Mouse (Mus musculus) liver, embryonic 14.5 days (tissue): ENCODE measurements around the gene Ugt1a7c. TPM values are rescaled to one million over a fixed set of nuclear protein-coding genes. Genes with fewer than 3 reads are reported as not detected.
"Not testable (repeated sequence)": the region's sequence is repeated elsewhere in the genome, so short reads cannot be mapped to it uniquely, and the experiment has no call there.

Source experiments
- ATAC-seq: fragments of 200-750 bp; cut with Nextera tagmentation; 2 replicates; pipeline ENCODE4 v1.8.0; 2017; ENCODE audit warnings: moderate number of reproducible peaks, mild to moderate bottlenecking, moderate library complexity; ENCODE audit not compliant: insufficient read depth
- DNase-seq, 3 experiments: peaks; one replicate each; pipeline ENCODE4 v3.0.0-alpha.2; 2012 to 2013; ENCODE audit warnings: low read depth in 3 of 3, low spot score in 3 of 3
- H3K27ac ChIP-seq: fragments of 300-500 bp; sonication (generic); 2 replicates; pipeline ENCODE4 v1.5.1; 2014; ENCODE audit warnings: moderate library complexity, mild to moderate bottlenecking, control low read depth, inconsistent platforms
- H3K27me3 ChIP-seq: fragments of 300-500 bp; sonication (generic); 2 replicates; pipeline ENCODE4 v1.6.1; 2014; ENCODE audit warnings: mild to moderate bottlenecking, low read length, moderate library complexity; ENCODE audit not compliant: control insufficient read depth, insufficient read depth
- H3K36me3 ChIP-seq: fragments of 300-500 bp; sonication (generic); replicated peaks from 2 replicates; pipeline ENCODE4 v1.6.1; 2014; ENCODE audit warnings: low read depth; ENCODE audit not compliant: control insufficient read depth, insufficient read depth
- H3K4me1 ChIP-seq, 2 experiments: fragments of 200-500 bp in 1 of 2; fragments of 300-500 bp in 1 of 2; sonication (generic) in 1 of 2; replicated peaks; 2 replicates each; pipeline ENCODE4 v1.6.1; 2012 to 2014; ENCODE audit warnings: antibody characterized with exemption in 1 of 2, inconsistent platforms in 1 of 2, low read length in 1 of 2; ENCODE audit not compliant: control insufficient read depth in 2 of 2, insufficient read depth in 2 of 2
- H3K4me2 ChIP-seq: fragments of 300-500 bp; sonication (generic); 2 replicates; pipeline ENCODE4 v1.6.1; 2014; ENCODE audit warnings: low read depth, mild to moderate bottlenecking, control low read depth, moderate library complexity
- H3K4me3 ChIP-seq, 2 experiments: fragments of 200-500 bp in 1 of 2; fragments of 300-500 bp in 1 of 2; sonication (generic) in 1 of 2; 2 replicates each; pipeline ENCODE4 v1.5.1; 2012 to 2014; ENCODE audit warnings: low read depth in 2 of 2, low read length in 2 of 2, mild to moderate bottlenecking in 2 of 2, control low read depth in 1 of 2, inconsistent platforms in 1 of 2, moderate library complexity in 1 of 2; ENCODE audit not compliant: insufficient read depth in 1 of 2
- H3K9ac ChIP-seq: fragments of 300-500 bp; sonication (generic); replicated peaks from 2 replicates; pipeline ENCODE4 v1.6.1; 2014; ENCODE audit warnings: mild to moderate bottlenecking, control low read depth, moderate library complexity
- H3K9me3 ChIP-seq: fragments of 300-500 bp; sonication (generic); 2 replicates; pipeline ENCODE4 v1.6.1; 2016; ENCODE audit warnings: low read length, mixed read lengths; ENCODE audit not compliant: control insufficient read depth
- CTCF ChIP-seq: IDR thresholded peaks from 2 replicates; pipeline ENCODE4 v1.5.1; 2016; ENCODE audit warnings: antibody characterized with exemption, low read depth, control low read depth
- EP300 ChIP-seq: IDR thresholded peaks from 2 replicates; pipeline ENCODE4 v1.6.1; 2016; ENCODE audit warnings: antibody characterized with exemption, low read depth
- WGBS: fragments of 180-500 bp; shearing (Covaris S2); extraction: QIAGEN DNeasy Blood & Tissue Kit; methylation state at CpG from one replicate; pipeline ENCODE4 v1.1.7; 2014; ENCODE audit not compliant: insufficient replicate concordance; 5-methylcytosine and 5-hydroxymethylcytosine counted together
- polyA plus RNA-seq, 2 experiments: library from polyadenylated mRNA; depleted of rRNA in 1 of 2; stranded (reverse) in 1 of 2; unstranded in 1 of 2; fragments of >200 nt; fragmentation: Nextera tagmentation in 1 of 2; extraction: Ambion mirVana in 1 of 2; gene quantifications; 2 replicates each; pipeline versions ENCODE4 v1.2.1 to v1.2.3; 2012 to 2014

Ugt1a7c gene
- polyA plus RNA-seq, 2 experiments, result 1.1 to 1.8 TPM

GRCm38 (mm10) chr1:88133908-88134456 is 39.1 kb downstream of the Ugt1a7c start:
- H3K36me3 ChIP-seq, result no peaks in the 10 kb centered on the region
- H3K4me1 ChIP-seq, result peaks cover 0 to 10% of the 10 kb centered on the region in 2 experiments; a peak in 2 of 4 replicates
- 27% methylated on average over 3 of the region's 3 CpGs for WGBS
- TF ChIP-seq CTCF, result no peak
- TF ChIP-seq EP300, result no peak
- H3K27ac ChIP-seq, result no peak overlapping the region
- no peak overlapping the region for H3K4me2 ChIP-seq
- H3K9me3 ChIP-seq, result no peaks in the 10 kb centered on the region
- H3K9ac ChIP-seq, result no peak overlapping the region
- H3K27me3 ChIP-seq, result no peaks in the 10 kb centered on the region
- ATAC-seq (no peak), DNase-seq (no peak)
- no peak overlapping the region for H3K4me3 ChIP-seq

- not testable (repeated sequence) for H3K4me3 ChIP-seq, H3K4me1 ChIP-seq, DNase-seq, H3K27me3 ChIP-seq, H3K9me3 ChIP-seq, H3K36me3 ChIP-seq, ATAC-seq, H3K9ac ChIP-seq, H3K27ac ChIP-seq, H3K4me2 ChIP-seq
- WGBS, result 13% methylated on average over 5 of the region's 5 CpGs
These were observed 39.7 kb downstream of the Ugt1a7c start, which contains the start of gene Ugt1a6a for GRCm38 (mm10) chr1:88134457-88135011. Ugt1a6a (plus strand) TSS chr1:88134809.

DNA sequence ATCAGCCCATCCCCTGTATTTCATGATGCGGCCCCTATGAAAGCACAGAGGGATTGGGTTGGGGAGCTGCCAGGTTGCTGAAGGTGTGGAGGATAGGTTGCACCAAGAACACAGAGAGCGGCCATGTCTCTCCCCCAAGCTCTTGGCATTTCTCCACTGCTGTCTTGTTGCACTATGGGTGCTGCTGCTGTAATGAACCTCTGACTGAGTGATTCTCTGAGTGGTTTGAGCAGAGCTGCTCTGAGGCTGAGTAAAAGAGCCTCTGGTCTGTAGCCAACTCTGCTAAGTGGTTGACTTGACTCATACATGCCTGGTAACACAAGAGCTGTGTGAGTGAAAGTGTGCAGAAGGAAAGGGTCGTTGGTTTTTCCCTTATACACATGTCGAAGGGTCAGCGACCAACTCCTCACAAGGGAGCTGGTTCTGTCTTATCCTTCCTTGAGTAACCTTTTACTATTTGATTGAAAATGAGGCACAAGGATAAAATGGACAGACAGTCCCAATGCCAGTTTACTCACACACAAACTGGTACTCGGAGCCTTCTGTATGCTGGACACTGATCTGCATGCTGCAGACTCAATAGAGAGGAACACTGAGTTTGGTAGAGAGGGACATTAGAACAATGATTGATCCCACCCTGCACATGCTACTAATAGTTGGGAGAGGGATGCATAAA is 40.5 kb downstream of the Ugt1a7c start:
- not testable (repeated sequence) for H3K9ac ChIP-seq, H3K36me3 ChIP-seq, H3K9me3 ChIP-seq, H3K27me3 ChIP-seq, ATAC-seq, H3K4me3 ChIP-seq, DNase-seq, H3K27ac ChIP-seq, H3K4me2 ChIP-seq
- WGBS, result 59% methylated on average over 5 of the region's 6 CpGs
- H3K4me1 ChIP-seq, result peaks cover 0 to 14% of the 10 kb centered on the region in 2 experiments; a peak in 2 of 4 replicates

DNA sequence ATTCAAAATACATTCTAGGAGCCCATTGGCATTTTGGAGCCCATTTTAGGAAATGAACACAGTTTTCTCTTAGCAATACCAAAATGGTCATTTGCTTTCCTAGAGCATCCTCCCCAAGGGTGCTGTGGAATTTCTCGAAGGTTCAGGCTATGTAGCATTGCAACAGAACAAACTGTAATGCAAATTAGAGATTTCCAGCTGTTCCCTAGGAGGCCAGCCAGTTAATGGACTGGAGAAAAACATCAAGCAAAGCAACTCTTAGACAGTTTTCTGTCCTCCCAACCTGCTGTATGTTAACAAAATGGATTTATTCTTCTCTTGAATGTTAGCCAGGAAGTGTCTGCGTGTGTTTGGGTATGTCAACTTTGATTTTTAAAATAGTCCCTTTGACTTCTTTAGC is 41.8 kb downstream of the Ugt1a7c start:
- no peak overlapping the region for H3K4me3 ChIP-seq
- H3K9ac ChIP-seq, result no peak overlapping the region
- H3K27me3 ChIP-seq, result no peaks in the 10 kb centered on the region
- H3K36me3 ChIP-seq, result no peaks in the 10 kb centered on the region
- TF ChIP-seq EP300 (no peak), CTCF (no peak)
- H3K27ac ChIP-seq, result no peak overlapping the region
- H3K4me1 ChIP-seq, result peaks cover 0 to 18% of the 10 kb centered on the region in 2 experiments; a peak in 2 of 4 replicates
- no peaks in the 10 kb centered on the region for H3K9me3 ChIP-seq
- DNase-seq (no peak), ATAC-seq (no peak)
- no peak overlapping the region for H3K4me2 ChIP-seq
- 55% methylated on average over 2 of the region's 2 CpGs for WGBS

DNA sequence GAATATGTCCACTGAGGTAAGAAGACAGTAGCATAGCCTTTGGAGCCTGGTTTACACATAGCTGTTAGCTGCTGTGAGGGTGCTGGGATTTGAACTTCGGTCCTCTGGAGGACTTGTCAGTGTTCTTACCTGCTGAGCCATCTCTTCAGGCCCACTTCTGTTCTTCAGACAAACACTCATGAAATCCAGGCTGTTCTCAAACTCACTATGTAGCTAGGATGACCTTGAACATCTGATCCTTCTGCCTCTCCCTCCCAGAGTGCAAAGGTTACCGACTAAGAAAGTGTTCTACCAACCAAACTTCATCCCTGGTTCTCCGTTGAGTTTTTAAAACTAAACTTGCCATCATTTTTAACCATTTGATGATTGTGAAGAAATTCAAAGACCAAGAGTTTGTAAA is 42.4 kb downstream of the Ugt1a7c start:
- TF ChIP-seq CTCF, result no peak
- TF ChIP-seq EP300, result no peak
- no peak overlapping the region for H3K4me2 ChIP-seq
- H3K27ac ChIP-seq, result no peak overlapping the region
- DNase-seq, result no peak
- WGBS, result 75% methylated on average over 3 of the region's 3 CpGs
- no peaks in the 10 kb centered on the region for H3K27me3 ChIP-seq
- ATAC-seq, result no peak
- H3K9me3 ChIP-seq, result no peaks in the 10 kb centered on the region
- peaks cover 0 to 18% of the 10 kb centered on the region in 2 experiments; a peak in 2 of 4 replicates for H3K4me1 ChIP-seq
- H3K4me3 ChIP-seq, result no peak overlapping the region
- no peak overlapping the region for H3K9ac ChIP-seq
- no peaks in the 10 kb centered on the region for H3K36me3 ChIP-seq
